In genomic region chr11:96736361-96736760, GRCm38 (mm10) we compare ENCODE assay signal across 8 mouse cellular contexts. TPM values are rescaled to one million over a fixed set of nuclear protein-coding genes. Genes with fewer than 3 reads are reported as not detected.
A peak's percentile ranks its signal among the peaks of the same experiment; 100 is the strongest.
DNase-seq lines count a peak whose midpoint lies in the region; ATAC-seq and TF ChIP-seq lines count a peak whose summit lies in the region.

No protein-coding gene starts in this region.

- no peaks in the 10 kb centered on the region for H3K9me3 ChIP-seq in hindbrain, embryonic 16.5 days (ENCODE audit: control insufficient read depth, low read length)

- 15% methylated on average over 11 of the region's 11 CpGs for WGBS in hindbrain, embryonic 16.5 days
- 80% methylated on average over 11 of the region's 11 CpGs for WGBS in thymus, adult 2 months

- peak overlapping the region; percentile 28; the same call in 1 of the 2 replicates for H3K9ac ChIP-seq in hindbrain, embryonic 16.5 days (ENCODE audit: low read depth, low read length)

- H3K27me3 ChIP-seq in hindbrain, embryonic 16.5 days (replicated peaks; ENCODE audit: control insufficient read depth, insufficient read depth, low read length), result no peaks in the 10 kb centered on the region
- H3K27me3 ChIP-seq in thymus, adult 2 months (ENCODE audit: control insufficient read depth, insufficient read depth, low read length), result no peaks in the 10 kb centered on the region

- DNase-seq in gastrocnemius, adult 2 months, result no peak
- DNase-seq in gastrocnemius, postnatal 25 days, result no peak
- peak; percentile 74 for DNase-seq in cerebellum, adult 9-11 months
- peak; percentile 30 to 60 for DNase-seq in lung, postnatal 4 days
- no peak for DNase-seq in left cerebral cortex, adult 18-20 months (ENCODE audit: low spot score in 2 of 2)
- DNase-seq in adipocyte (ENCODE audit: low spot score), result no peak
- no peak for DNase-seq in thymus, adult 2 months

- TF ChIP-seq POLR2A in thymus, adult 2 months (IDR thresholded peaks at IDR 0.05; ENCODE audit: control insufficient read depth, extremely low read depth, insufficient read depth, low read length, poor library complexity), result no peak

- peak; percentile 18 for ATAC-seq in hindbrain, embryonic 16.5 days

- no peaks in the 10 kb centered on the region for H3K36me3 ChIP-seq in hindbrain, embryonic 16.5 days (ENCODE audit: control insufficient read depth, insufficient read depth, low read length)
- H3K36me3 ChIP-seq in thymus, adult 2 months (ENCODE audit: control insufficient read depth, insufficient read depth, low read length), result peaks cover 20% of the 10 kb centered on the region

- no peak overlapping the region for H3K27ac ChIP-seq in gastrocnemius, adult 2 months
- peak overlapping the region; percentile 74 for H3K27ac ChIP-seq in hindbrain, embryonic 16.5 days (ENCODE audit: low read depth, low read length)
- no peak overlapping the region for H3K27ac ChIP-seq in thymus, adult 2 months (ENCODE audit: control insufficient read depth, insufficient read depth, low read length)

- intact Hi-C loops in gastrocnemius, adult 2 months (cut with DNase I), result no loop called here

- peak overlapping the region; percentile 63 for H3K4me3 ChIP-seq in gastrocnemius, adult 2 months
- peak overlapping the region; percentile 23 for H3K4me3 ChIP-seq in hindbrain, embryonic 16.5 days (ENCODE audit: low read length)
- no peak overlapping the region for H3K4me3 ChIP-seq in thymus, adult 2 months (ENCODE audit: control insufficient read depth, insufficient read depth, low read length)

- TF ChIP-seq CTCF in gastrocnemius, adult 2 months (IDR thresholded peaks at IDR 0.05), result no peak
- no peak for TF ChIP-seq CTCF in thymus, adult 2 months (IDR thresholded peaks at IDR 0.05; ENCODE audit: borderline replicate concordance, control insufficient read depth, extremely low read depth, insufficient read depth, low read length, poor library complexity)

- H3K4me2 ChIP-seq in hindbrain, embryonic 16.5 days (ENCODE audit: low read length), result peak overlapping the region; percentile 52

- H3K4me1 ChIP-seq in hindbrain, embryonic 16.5 days (ENCODE audit: control insufficient read depth, insufficient read depth, low read depth, low read length), result peaks cover 12% of the 10 kb centered on the region
- H3K4me1 ChIP-seq in thymus, adult 2 months (replicated peaks; ENCODE audit: control insufficient read depth, insufficient read depth, low read length), result no peaks in the 10 kb centered on the region

RNA-seq across cellular contexts. Expression of gene Snx11, which starts 41.0 kb away (rescaled TPM):
- total RNA-seq in gastrocnemius, adult 2 months (2021), result 10 to 100 TPM; 11.1 to 13.6 TPM
- total RNA-seq in gastrocnemius, postnatal 25 days (2021), result 10 to 100 TPM in 1 of 2 experiments, 1 to 10 TPM in 1; 8.1 to 11.3 TPM
- 52.2 and 55.9 TPM in 2 replicates for polyA plus RNA-seq in hindbrain, embryonic 16.5 days (2015; fragmentation: Nextera tagmentation; extraction: Ambion mirVana)
- total RNA-seq in left cerebral cortex, adult 18-20 months (2021), result 10 to 100 TPM; 48.8 to 48.9 TPM
- polyA plus RNA-seq in thymus, adult 2 months (2012; rRNA removed), result 25.0 and 26.2 TPM in 2 replicates

RNA-seq across cellular contexts. Expression of gene Cbx1, which starts 52.6 kb away (rescaled TPM):
- 10 to 100 TPM; 35.0 to 42.0 TPM for total RNA-seq in gastrocnemius, adult 2 months (2021)
- 10 to 100 TPM; 32.8 to 34.6 TPM for total RNA-seq in gastrocnemius, postnatal 25 days (2021)
- 51.6 and 52.0 TPM in 2 replicates for polyA plus RNA-seq in hindbrain, embryonic 16.5 days (2015; fragmentation: Nextera tagmentation; extraction: Ambion mirVana)
- total RNA-seq in left cerebral cortex, adult 18-20 months (2021), result 10 to 100 TPM; 40.8 to 43.3 TPM
- polyA plus RNA-seq in thymus, adult 2 months (2012; rRNA removed), result 52.3 and 61.2 TPM in 2 replicates

Comparison
In these comparisons a context has a peak if more than half of its experiments do, and no peak if none do; other contexts are left out.
1. DNase-seq: peak in cerebellum, adult 9-11 months (single experiment) and lung, postnatal 4 days (2 of 2); none in gastrocnemius, adult 2 months (single experiment), gastrocnemius, postnatal 25 days (single experiment), left cerebral cortex, adult 18-20 months (0 of 2), adipocyte (single experiment) and thymus, adult 2 months (single experiment).